Mouse (Mus musculus): ENCODE data around the gene Lztr1. TPM values are rescaled to one million over a fixed set of nuclear protein-coding genes. Genes with fewer than 3 reads are reported as not detected.
"Not testable (repeated sequence)": the region's sequence is repeated elsewhere in the genome, so short reads cannot be mapped to it uniquely, and the experiment has no call there.

Gene Lztr1
- polyA plus RNA-seq, 1 experiment from 2014 or later, result 113 TPM

- H3K27ac ChIP-seq, result no peak overlapping the region
- H3K4me1 ChIP-seq, result peaks cover 5% of the 10 kb centered on the region
- H3K9ac ChIP-seq, result no peak overlapping the region
- WGBS, result 92% methylated on average over 3 of the region's 3 CpGs
- H3K36me3 ChIP-seq, result no peaks in the 10 kb centered on the region
- H3K4me3 ChIP-seq, result no peak overlapping the region
- H3K4me2 ChIP-seq (replicated peaks), result no peak overlapping the region
- no peak for ATAC-seq (ENCODE audit: low FRiP score)
- H3K27me3 ChIP-seq, result peaks cover 12% of the 10 kb centered on the region; the same call in 1 of the 2 replicates
- no peaks in the 10 kb centered on the region for H3K9me3 ChIP-seq (replicated peaks)
These were observed 28.1 kb downstream of the Lztr1 start for GRCm38 (mm10) chr16:17536584-17536983.

- peaks cover 12% of the 10 kb centered on the region; the same call in 1 of the 2 replicates for H3K27me3 ChIP-seq
- no peaks in the 10 kb centered on the region for H3K36me3 ChIP-seq
- no peak overlapping the region for H3K9ac ChIP-seq
- H3K9me3 ChIP-seq (replicated peaks), result no peaks in the 10 kb centered on the region
- H3K4me2 ChIP-seq (replicated peaks), result no peak overlapping the region
- WGBS, result 78% methylated on average over 2 of the region's 2 CpGs
- no peak overlapping the region for H3K27ac ChIP-seq
- no peak overlapping the region for H3K4me3 ChIP-seq
- no peak for ATAC-seq (ENCODE audit: low FRiP score)
- H3K4me1 ChIP-seq, result no peaks in the 10 kb centered on the region
These were observed 34.1 kb downstream of the Lztr1 start for GRCm38 (mm10) chr16:17542632-17543031.

- no peak for ATAC-seq (ENCODE audit: low FRiP score)
- H3K9ac ChIP-seq, result no peak overlapping the region; the same call in 1 of the 2 replicates
- no peak overlapping the region for H3K4me2 ChIP-seq (replicated peaks)
- no peaks in the 10 kb centered on the region for H3K9me3 ChIP-seq (replicated peaks)
- H3K36me3 ChIP-seq, result no peaks in the 10 kb centered on the region
- WGBS, result 84% methylated on average over 7 of the region's 7 CpGs
- H3K27me3 ChIP-seq, result no peaks in the 10 kb centered on the region
- H3K27ac ChIP-seq, result no peak overlapping the region
- peaks cover 21% of the 10 kb centered on the region for H3K4me1 ChIP-seq
- H3K4me3 ChIP-seq, result no peak overlapping the region
These were observed 44.3 kb downstream of the Lztr1 start for GRCm38 (mm10) chr16:17552837-17553236.

- Histone ChIP-seq H3K9me3 (replicated peaks) (no peaks in the 10 kb centered on the region), H3K36me3 (no peaks in the 10 kb centered on the region), H3K27ac (peak overlapping the region; percentile 79), H3K4me3 (peak overlapping the region; percentile 17), H3K4me1 (peaks cover 32% of the 10 kb centered on the region), H3K4me2 (replicated peaks) (peak overlapping the region; percentile 49), H3K27me3 (no peaks in the 10 kb centered on the region), H3K9ac (peak overlapping the region; percentile 23; the same call in 1 of the 2 replicates)
- peak; percentile 72 for ATAC-seq (ENCODE audit: low FRiP score)
- 5% methylated on average over 18 of the region's 18 CpGs for WGBS
These were observed 45.6 kb downstream of the Lztr1 start for GRCm38 (mm10) chr16:17553910-17554685.

- peak overlapping the region; percentile 79 for H3K27ac ChIP-seq
- H3K4me3 ChIP-seq; H3K9me3 ChIP-seq (replicated peaks); H3K36me3 ChIP-seq; H3K27me3 ChIP-seq: not testable (repeated sequence)
- WGBS, result 13% methylated on average over 4 of the region's 4 CpGs
- peaks cover 35% of the 10 kb centered on the region for H3K4me1 ChIP-seq
- 0 out of 2 replicates have a peak overlapping the region, but pooled peaks have one; percentile 23 for H3K9ac ChIP-seq
- H3K4me2 ChIP-seq (replicated peaks), result peak overlapping the region; percentile 49
- ATAC-seq (ENCODE audit: low FRiP score), result peak; percentile 53
These were observed 46.2 kb downstream of the Lztr1 start for GRCm38 (mm10) chr16:17554702-17555101.

GRCm38 (mm10) chr16:17556180-17556579 lies 47.7 kb downstream of the Lztr1 start:
- 94% methylated on average over 4 of the region's 4 CpGs for WGBS
- H3K4me1 ChIP-seq, result peaks cover 47% of the 10 kb centered on the region

GRCm38 (mm10) chr16:17556907-17557306 lies 48.4 kb downstream of the Lztr1 start:
- 60% methylated on average over 4 of the region's 4 CpGs for WGBS
- Histone ChIP-seq H3K27ac (no peak overlapping the region), H3K36me3 (no peaks in the 10 kb centered on the region), H3K4me3 (no peak overlapping the region), H3K27me3 (peaks cover 18% of the 10 kb centered on the region), H3K4me2 (replicated peaks) (no peak overlapping the region), H3K9me3 (replicated peaks) (no peaks in the 10 kb centered on the region), H3K4me1 (peaks cover 54% of the 10 kb centered on the region), H3K9ac (no peak overlapping the region)
- no peak for ATAC-seq (ENCODE audit: low FRiP score)

More at GRCm38 (mm10) chr16:17556180-17556579, 47.7 kb downstream of the Lztr1 start:
- no peak for ATAC-seq (ENCODE audit: low FRiP score)
- H3K9ac ChIP-seq, result no peak overlapping the region
- no peak overlapping the region for H3K27ac ChIP-seq
- H3K4me3 ChIP-seq, result no peak overlapping the region
- no peaks in the 10 kb centered on the region for H3K9me3 ChIP-seq (replicated peaks)
- H3K27me3 ChIP-seq, result peaks cover 11% of the 10 kb centered on the region; the same call in 1 of the 2 replicates
- no peaks in the 10 kb centered on the region for H3K36me3 ChIP-seq
- no peak overlapping the region for H3K4me2 ChIP-seq (replicated peaks)

- peak; percentile 24 for ATAC-seq (ENCODE audit: low FRiP score)
- Histone ChIP-seq H3K4me3 (no peak overlapping the region), H3K9ac (no peak overlapping the region), H3K27me3 (peaks cover 19% of the 10 kb centered on the region), H3K36me3 (no peaks in the 10 kb centered on the region), H3K4me1 (peaks cover 55% of the 10 kb centered on the region), H3K9me3 (replicated peaks) (no peaks in the 10 kb centered on the region), H3K27ac (no peak overlapping the region), H3K4me2 (replicated peaks) (peak overlapping the region; percentile 28)
- WGBS, result 1% methylated on average over 5 of the region's 5 CpGs
These were observed 49.5 kb downstream of the Lztr1 start for GRCm38 (mm10) chr16:17557947-17558480.

GRCm38 (mm10) chr16:17558811-17559210 lies 50.3 kb downstream of the Lztr1 start:
- 2% methylated on average over 5 of the region's 5 CpGs for WGBS
- H3K9me3 ChIP-seq (replicated peaks), result no peaks in the 10 kb centered on the region
- H3K9ac ChIP-seq, result peak overlapping the region; percentile 32; the same call in 1 of the 2 replicates
- no peaks in the 10 kb centered on the region for H3K36me3 ChIP-seq
- H3K4me3 ChIP-seq, result no peak overlapping the region
- H3K27ac ChIP-seq, result no peak overlapping the region
- H3K27me3 ChIP-seq, result peaks cover 19% of the 10 kb centered on the region
- peak; percentile 23; the same call in 1 of the 2 replicates for ATAC-seq (ENCODE audit: low FRiP score)
- peaks cover 52% of the 10 kb centered on the region for H3K4me1 ChIP-seq
- peak overlapping the region; percentile 28 for H3K4me2 ChIP-seq (replicated peaks)

- no peaks in the 10 kb centered on the region for H3K36me3 ChIP-seq
- WGBS, result 60% methylated on average over 9 of the region's 9 CpGs
- ATAC-seq (ENCODE audit: low FRiP score), result no peak
- H3K4me1 ChIP-seq, result peaks cover 45% of the 10 kb centered on the region
- no peaks in the 10 kb centered on the region for H3K9me3 ChIP-seq (replicated peaks)
- no peak overlapping the region for H3K9ac ChIP-seq
- H3K4me3 ChIP-seq, result no peak overlapping the region
- H3K27ac ChIP-seq, result no peak overlapping the region
- peaks cover 19% of the 10 kb centered on the region for H3K27me3 ChIP-seq
- H3K4me2 ChIP-seq (replicated peaks), result peak overlapping the region; percentile 28
These were observed 51.0 kb downstream of the Lztr1 start for GRCm38 (mm10) chr16:17559396-17560027.

GRCm38 (mm10) chr16:17561128-17561750 lies 52.8 kb downstream of the Lztr1 start, which contains the start of gene Lrrc74b:
Lrrc74b (minus strand) TSS chr16:17561247.
- peak; percentile 38; the same call in 1 of the 2 replicates for ATAC-seq (ENCODE audit: low FRiP score)
- H3K36me3 ChIP-seq, result no peaks in the 10 kb centered on the region
- WGBS, result under 1% methylated on average over 22 of the region's 22 CpGs
- H3K27ac ChIP-seq, result peak within 1 kb of the TSS; percentile 45
- peaks cover 35% of the 10 kb centered on the region for H3K4me1 ChIP-seq
- peak within 1 kb of the TSS; percentile 46 for H3K4me2 ChIP-seq (replicated peaks)
- H3K9me3 ChIP-seq (replicated peaks), result no peaks in the 10 kb centered on the region
- H3K27me3 ChIP-seq, result peaks cover 19% of the 10 kb centered on the region
- 0 out of 2 replicates have a peak within 1 kb of the TSS, but pooled peaks have one; percentile 9 for H3K9ac ChIP-seq
- peak within 1 kb of the TSS; percentile 16 for H3K4me3 ChIP-seq

Measured in hindbrain, embryonic 12.5 days (tissue).